Mouse (Mus musculus) forebrain, embryonic 16.5 days (tissue): Measurements from ENCODE around the gene Cux2. TPM values are rescaled to one million over a fixed set of nuclear protein-coding genes. Genes with fewer than 3 reads are reported as not detected.

Source experiments
- ATAC-seq: fragments of 200-750 bp; cut with Nextera tagmentation; 2 replicates; pipeline ENCODE4 v1.8.0; 2017; ENCODE audit warnings: mild to moderate bottlenecking, moderate library complexity
- H3K27ac ChIP-seq: fragments of 300-500 bp; sonication (generic); 2 replicates; pipeline ENCODE4 v1.5.1; 2014; ENCODE audit warnings: low read length, control low read depth
- H3K27me3 ChIP-seq: fragments of 300-500 bp; sonication (generic); replicated peaks from 2 replicates; pipeline ENCODE4 v1.6.1; 2014; ENCODE audit warnings: low read length; ENCODE audit not compliant: control insufficient read depth, insufficient read depth
- H3K36me3 ChIP-seq: fragments of 300-500 bp; sonication (generic); 2 replicates; pipeline ENCODE4 v1.6.1; 2014; ENCODE audit not compliant: control insufficient read depth, insufficient read depth
- H3K4me1 ChIP-seq: fragments of 300-500 bp; sonication (generic); replicated peaks from 2 replicates; pipeline ENCODE4 v1.6.1; 2014; ENCODE audit warnings: low read length; ENCODE audit not compliant: control insufficient read depth, insufficient read depth
- H3K4me2 ChIP-seq: fragments of 300-500 bp; sonication (generic); 2 replicates; pipeline ENCODE4 v1.6.1; 2014; ENCODE audit warnings: mild to moderate bottlenecking, low read length, control low read depth
- H3K4me3 ChIP-seq: fragments of 300-500 bp; sonication (generic); replicated peaks from 2 replicates; pipeline ENCODE4 v1.5.1; 2014; ENCODE audit warnings: mild to moderate bottlenecking, low read length, control low read depth
- H3K9ac ChIP-seq: fragments of 300-500 bp; sonication (generic); replicated peaks from 2 replicates; pipeline ENCODE4 v1.6.1; 2014; ENCODE audit warnings: low read depth, low read length, control low read depth
- H3K9me3 ChIP-seq: fragments of 300-500 bp; sonication (generic); 2 replicates; pipeline ENCODE4 v1.6.1; 2016; ENCODE audit warnings: low read length; ENCODE audit not compliant: control insufficient read depth
- WGBS: fragments of 180-500 bp; shearing (Covaris S2); extraction: QIAGEN DNeasy Blood & Tissue Kit; methylation state at CpG from one replicate; pipeline ENCODE4 v1.1.7; 2014; 5-methylcytosine and 5-hydroxymethylcytosine counted together
- polyA plus RNA-seq: library from polyadenylated mRNA; unstranded; fragments of >200 nt; fragmentation: Nextera tagmentation; extraction: Ambion mirVana; gene quantifications from 2 replicates; pipeline ENCODE4 v1.2.1, GENCODE M21; 2015

Gene Cux2
- polyA plus RNA-seq, 1 experiment from 2014 or later = 32.0 TPM

GRCm38 (mm10) chr5:121893581-121893980 lies 156.3 kb downstream of the Cux2 start:
- no peak overlapping the region for H3K4me3 ChIP-seq
- no peak for ATAC-seq
- H3K9ac ChIP-seq = no peak overlapping the region
- peak overlapping the region; percentile 0; the same call in 1 of the 2 replicates for H3K4me2 ChIP-seq
- H3K27ac ChIP-seq = no peak overlapping the region
- WGBS = 35% methylated on average over 3 of the region's 3 CpGs
- H3K36me3 ChIP-seq = no peaks in the 10 kb centered on the region
- no peaks in the 10 kb centered on the region for H3K9me3 ChIP-seq
- H3K27me3 ChIP-seq = no peaks in the 10 kb centered on the region
- peaks cover 49% of the 10 kb centered on the region for H3K4me1 ChIP-seq

DNA sequence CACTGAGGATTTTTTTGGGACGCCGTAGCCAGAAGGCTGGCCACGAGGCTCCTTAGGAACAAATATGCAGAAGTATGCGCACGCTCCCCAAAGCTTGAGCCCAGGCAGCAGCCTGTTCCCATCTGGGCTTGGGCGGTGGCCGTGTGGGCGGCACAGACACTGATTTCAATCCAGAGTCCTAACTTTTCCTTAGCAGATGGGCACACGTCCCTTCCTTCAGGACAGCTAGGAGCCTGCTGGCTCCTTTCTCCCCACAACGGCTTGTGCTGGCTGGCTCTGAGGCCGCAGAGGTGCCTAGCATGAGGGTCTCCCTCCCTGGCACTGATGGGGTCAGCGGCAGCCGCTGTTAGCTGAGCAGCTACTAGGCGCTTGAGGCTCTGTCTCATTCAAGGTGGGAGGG lies 157.6 kb downstream of the Cux2 start:
- H3K4me1 ChIP-seq = peaks cover 49% of the 10 kb centered on the region
- ATAC-seq = no peak
- no peaks in the 10 kb centered on the region for H3K36me3 ChIP-seq
- H3K27ac ChIP-seq = peak overlapping the region; percentile 54
- no peaks in the 10 kb centered on the region for H3K9me3 ChIP-seq
- WGBS = 76% methylated on average over 14 of the region's 14 CpGs
- no peaks in the 10 kb centered on the region for H3K27me3 ChIP-seq
- no peak overlapping the region for H3K4me3 ChIP-seq
- H3K9ac ChIP-seq = no peak overlapping the region
- H3K4me2 ChIP-seq = no peak overlapping the region

GRCm38 (mm10) chr5:121890925-121891324 lies 159.0 kb downstream of the Cux2 start:
- Histone ChIP-seq H3K27ac (no peak overlapping the region), H3K9me3 (no peaks in the 10 kb centered on the region), H3K9ac (no peak overlapping the region), H3K4me2 (no peak overlapping the region), H3K4me1 (peaks cover 40% of the 10 kb centered on the region), H3K36me3 (no peaks in the 10 kb centered on the region; the same call in 1 of the 2 replicates), H3K27me3 (no peaks in the 10 kb centered on the region), H3K4me3 (no peak overlapping the region)
- 93% methylated on average over 7 of the region's 7 CpGs for WGBS
- no peak for ATAC-seq

GRCm38 (mm10) chr5:121889819-121890362 lies 160.0 kb downstream of the Cux2 start:
- Histone ChIP-seq H3K27me3 (no peaks in the 10 kb centered on the region), H3K9ac (peak overlapping the region; percentile 12; the same call in 1 of the 2 replicates), H3K4me3 (no peak overlapping the region), H3K9me3 (no peaks in the 10 kb centered on the region), H3K4me1 (peaks cover 30% of the 10 kb centered on the region), H3K27ac (peak overlapping the region; percentile 87), H3K4me2 (no peak overlapping the region), H3K36me3 (no peaks in the 10 kb centered on the region; the same call in 1 of the 2 replicates)
- ATAC-seq = no peak
- WGBS = 24% methylated on average over 9 of the region's 9 CpGs

- no peak overlapping the region for H3K4me2 ChIP-seq
- ATAC-seq = peak; percentile 74
- H3K27me3 ChIP-seq = no peaks in the 10 kb centered on the region
- WGBS = 4% methylated on average over 13 of the region's 13 CpGs
- H3K9me3 ChIP-seq = no peaks in the 10 kb centered on the region
- no peaks in the 10 kb centered on the region; the same call in 1 of the 2 replicates for H3K36me3 ChIP-seq
- no peak overlapping the region for H3K4me3 ChIP-seq
- no peak overlapping the region for H3K9ac ChIP-seq
- H3K4me1 ChIP-seq = peaks cover 26% of the 10 kb centered on the region
- peak overlapping the region; percentile 83 for H3K27ac ChIP-seq
Measured at GRCm38 (mm10) chr5:121889375-121889774, 160.5 kb downstream of the Cux2 start.

GRCm38 (mm10) chr5:121883356-121883755 lies 166.5 kb downstream of the Cux2 start:
- ATAC-seq = no peak

GRCm38 (mm10) chr5:121879211-121879610 lies 170.7 kb downstream of the Cux2 start:
- Histone ChIP-seq H3K27me3 (no peaks in the 10 kb centered on the region), H3K9me3 (no peaks in the 10 kb centered on the region), H3K4me2 (no peak overlapping the region), H3K27ac (no peak overlapping the region), H3K9ac (no peak overlapping the region), H3K4me1 (peaks cover 8% of the 10 kb centered on the region), H3K36me3 (peaks cover 7% of the 10 kb centered on the region; the same call in 1 of the 2 replicates), H3K4me3 (no peak overlapping the region)
- no peak for ATAC-seq
- 64% methylated on average over 6 of the region's 6 CpGs for WGBS

More at GRCm38 (mm10) chr5:121883356-121883755, 166.5 kb downstream of the Cux2 start:
- Histone ChIP-seq H3K9ac (no peak overlapping the region), H3K4me1 (peaks cover 7% of the 10 kb centered on the region), H3K27ac (no peak overlapping the region), H3K36me3 (no peaks in the 10 kb centered on the region; the same call in 1 of the 2 replicates), H3K27me3 (no peaks in the 10 kb centered on the region), H3K4me2 (no peak overlapping the region), H3K4me3 (no peak overlapping the region), H3K9me3 (no peaks in the 10 kb centered on the region)
- 82% methylated on average over 8 of the region's 8 CpGs for WGBS

- H3K9me3 ChIP-seq = no peaks in the 10 kb centered on the region
- H3K4me3 ChIP-seq = no peak overlapping the region
- 62% methylated on average over 17 of the region's 17 CpGs for WGBS
- no peak overlapping the region for H3K4me2 ChIP-seq
- H3K27ac ChIP-seq = no peak overlapping the region
- no peak overlapping the region for H3K9ac ChIP-seq
- no peaks in the 10 kb centered on the region for H3K27me3 ChIP-seq
- peaks cover 7% of the 10 kb centered on the region; the same call in 1 of the 2 replicates for H3K36me3 ChIP-seq
- peaks cover 8% of the 10 kb centered on the region for H3K4me1 ChIP-seq
- no peak for ATAC-seq
Measured at GRCm38 (mm10) chr5:121878703-121879102, 171.2 kb downstream of the Cux2 start.

GRCm38 (mm10) chr5:121876901-121877300 lies 173.0 kb downstream of the Cux2 start:
- H3K4me3 ChIP-seq = no peak overlapping the region
- no peak overlapping the region for H3K27ac ChIP-seq
- H3K4me2 ChIP-seq = no peak overlapping the region
- no peaks in the 10 kb centered on the region for H3K9me3 ChIP-seq
- no peak overlapping the region for H3K9ac ChIP-seq
- ATAC-seq = no peak
- H3K36me3 ChIP-seq = peaks cover 7% of the 10 kb centered on the region; the same call in 1 of the 2 replicates
- 76% methylated on average over 12 of the region's 12 CpGs for WGBS
- no peaks in the 10 kb centered on the region for H3K27me3 ChIP-seq
- peaks cover 8% of the 10 kb centered on the region for H3K4me1 ChIP-seq
